Mouse (Mus musculus) liver, adult 2 months (tissue): Measurements from ENCODE around the gene Mcoln2.

Experiments used
- CTCF ChIP-seq: fragments of 200-500 bp; IDR thresholded peaks from 2 replicates; pipeline ENCODE4 v1.5.1; 2011; ENCODE audit warnings: low read depth, low read length, control low read depth
- POLR2A ChIP-seq: fragments of 200-500 bp; IDR thresholded peaks from 2 replicates; pipeline ENCODE4 v1.6.1; 2011; ENCODE audit warnings: low read length, control low read depth; ENCODE audit not compliant: insufficient read depth; ENCODE audit errors: extremely low read depth

GRCm38 (mm10) chr3:146177748-146178582 is 28.3 kb downstream of the Mcoln2 start:
- TF ChIP-seq CTCF (peak; percentile 89), POLR2A (no peak)
